Mouse (Mus musculus): ENCODE data around the gene Ptprd. TPM values are rescaled to one million over a fixed set of nuclear protein-coding genes. Genes with fewer than 3 reads are reported as not detected.

Ptprd gene
- polyA plus RNA-seq, 1 experiment: 108 TPM

DNA sequence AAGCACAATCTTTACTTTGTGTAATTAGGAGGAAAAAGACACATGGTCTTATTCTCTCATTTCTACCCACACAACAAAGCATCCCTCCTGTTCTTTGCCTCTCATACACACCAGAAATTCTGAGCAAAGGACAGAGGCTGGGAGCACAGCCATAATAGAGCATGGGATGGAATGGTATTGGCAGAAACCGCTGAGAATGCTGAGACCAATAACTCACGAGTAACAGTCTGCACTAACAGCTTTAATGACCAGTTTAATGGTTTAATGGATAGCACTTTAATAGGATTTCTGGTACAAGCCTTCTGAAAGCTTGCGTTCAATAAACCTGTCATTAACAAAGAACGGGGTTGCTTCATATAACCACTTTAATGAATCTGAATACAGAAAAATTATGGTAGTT, 2190.1 kb downstream of the Ptprd start:
- no peak overlapping the region for H3K27ac ChIP-seq (ENCODE audit: insufficient read depth, low read length)
- H3K27me3 ChIP-seq (ENCODE audit: control insufficient read depth, insufficient read depth, low read length): no peaks in the 10 kb centered on the region
- 76% methylated on average over 4 of the region's 4 CpGs for WGBS
- DNase-seq: no peak
- no peak overlapping the region for H3K4me3 ChIP-seq (replicated peaks; ENCODE audit: insufficient read depth, low read depth, low read length)
- H3K4me1 ChIP-seq (ENCODE audit: control insufficient read depth, insufficient read depth, low read length): no peaks in the 10 kb centered on the region; the same call in 1 of the 2 replicates
- TF ChIP-seq POLR2A (IDR thresholded peaks at IDR 0.05; ENCODE audit: borderline replicate concordance, insufficient read depth, low read length) (no peak), CTCF (IDR thresholded peaks at IDR 0.05; ENCODE audit: borderline replicate concordance, insufficient read depth, low read depth, low read length) (no peak)

DNA sequence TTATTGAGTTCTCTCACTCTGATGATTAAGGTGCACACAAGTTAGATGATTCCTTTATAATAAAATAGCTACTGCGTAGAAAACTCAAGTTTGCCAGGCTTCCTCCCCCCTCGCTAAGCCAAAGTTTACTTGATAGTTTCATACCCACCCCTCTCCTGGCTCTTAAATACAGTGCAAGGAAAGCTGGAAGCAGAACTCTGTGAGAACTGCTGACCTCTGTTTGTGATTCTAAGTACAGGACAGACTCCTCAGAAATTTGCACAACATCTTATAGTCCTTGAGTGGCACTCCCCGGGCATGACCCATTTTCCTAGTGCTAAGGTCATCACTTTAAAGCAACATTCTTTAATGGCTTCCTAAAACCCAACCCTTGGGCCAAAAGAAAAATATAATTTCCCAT, 2196.7 kb downstream of the Ptprd start:
- H3K27ac ChIP-seq (ENCODE audit: insufficient read depth, low read length): no peak overlapping the region
- no peaks in the 10 kb centered on the region for H3K27me3 ChIP-seq (ENCODE audit: control insufficient read depth, insufficient read depth, low read length)
- no peaks in the 10 kb centered on the region for H3K4me1 ChIP-seq (ENCODE audit: control insufficient read depth, insufficient read depth, low read length)
- DNase-seq: no peak
- TF ChIP-seq CTCF (IDR thresholded peaks at IDR 0.05; ENCODE audit: borderline replicate concordance, insufficient read depth, low read depth, low read length): no peak
- TF ChIP-seq POLR2A (IDR thresholded peaks at IDR 0.05; ENCODE audit: borderline replicate concordance, insufficient read depth, low read length): no peak
- WGBS: 92% methylated on average over 3 of the region's 3 CpGs
- no peak overlapping the region for H3K4me3 ChIP-seq (replicated peaks; ENCODE audit: insufficient read depth, low read depth, low read length)

GRCm38 (mm10) chr4:76014151-76014840, 2197.5 kb downstream of the Ptprd start:
- 60% methylated on average over 3 of the region's 3 CpGs for WGBS

GRCm38 (mm10) chr4:76008580-76008979, 2203.2 kb downstream of the Ptprd start:
- Histone ChIP-seq H3K27me3 (ENCODE audit: control insufficient read depth, insufficient read depth, low read length) (no peaks in the 10 kb centered on the region), H3K4me1 (ENCODE audit: control insufficient read depth, insufficient read depth, low read length) (no peaks in the 10 kb centered on the region), H3K4me3 (replicated peaks; ENCODE audit: insufficient read depth, low read depth, low read length) (no peak overlapping the region), H3K27ac (ENCODE audit: insufficient read depth, low read length) (no peak overlapping the region)
- no peak for DNase-seq
- WGBS: 97% methylated on average over 4 of the region's 4 CpGs
- TF ChIP-seq CTCF (IDR thresholded peaks at IDR 0.05; ENCODE audit: borderline replicate concordance, insufficient read depth, low read depth, low read length) (no peak), POLR2A (IDR thresholded peaks at IDR 0.05; ENCODE audit: borderline replicate concordance, insufficient read depth, low read length) (no peak)

More at GRCm38 (mm10) chr4:76014151-76014840, 2197.5 kb downstream of the Ptprd start:
- Histone ChIP-seq H3K27ac (ENCODE audit: insufficient read depth, low read length) (no peak overlapping the region), H3K4me1 (ENCODE audit: control insufficient read depth, insufficient read depth, low read length) (no peaks in the 10 kb centered on the region), H3K27me3 (ENCODE audit: control insufficient read depth, insufficient read depth, low read length) (no peaks in the 10 kb centered on the region), H3K4me3 (replicated peaks; ENCODE audit: insufficient read depth, low read depth, low read length) (no peak overlapping the region)
- TF ChIP-seq CTCF (IDR thresholded peaks at IDR 0.05; ENCODE audit: borderline replicate concordance, insufficient read depth, low read depth, low read length): no peak
- TF ChIP-seq POLR2A (IDR thresholded peaks at IDR 0.05; ENCODE audit: borderline replicate concordance, insufficient read depth, low read length): no peak
- DNase-seq: no peak

DNA sequence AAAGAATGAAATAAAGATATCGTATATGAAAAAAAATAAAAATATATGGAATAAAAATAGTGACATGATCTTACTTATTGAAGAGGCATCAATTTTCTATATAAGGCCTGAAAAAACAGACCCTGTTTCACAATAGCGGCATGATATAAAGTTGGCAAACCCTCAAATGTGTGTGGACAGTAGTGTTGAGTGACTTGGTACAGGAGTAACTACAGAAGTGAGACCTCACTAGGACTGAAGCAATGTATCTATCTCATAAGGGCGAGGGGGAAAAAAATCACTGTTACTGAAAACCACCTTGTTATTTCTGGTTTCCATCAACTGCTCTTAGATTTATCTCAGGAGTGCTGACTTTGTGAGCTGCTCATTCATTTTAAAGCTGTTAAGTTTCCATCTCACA, 2204.5 kb downstream of the Ptprd start:
- TF ChIP-seq POLR2A (IDR thresholded peaks at IDR 0.05; ENCODE audit: borderline replicate concordance, insufficient read depth, low read length): no peak
- no peak for TF ChIP-seq CTCF (IDR thresholded peaks at IDR 0.05; ENCODE audit: borderline replicate concordance, insufficient read depth, low read depth, low read length)
- no peak for DNase-seq
- Histone ChIP-seq H3K4me1 (ENCODE audit: control insufficient read depth, insufficient read depth, low read length) (no peaks in the 10 kb centered on the region), H3K27me3 (ENCODE audit: control insufficient read depth, insufficient read depth, low read length) (no peaks in the 10 kb centered on the region), H3K4me3 (replicated peaks; ENCODE audit: insufficient read depth, low read depth, low read length) (no peak overlapping the region), H3K27ac (ENCODE audit: insufficient read depth, low read length) (no peak overlapping the region)
- WGBS: 91% methylated on average over 3 of the region's 3 CpGs

GRCm38 (mm10) chr4:76006717-76007116, 2205.0 kb downstream of the Ptprd start:
- Histone ChIP-seq H3K4me3 (replicated peaks; ENCODE audit: insufficient read depth, low read depth, low read length) (no peak overlapping the region), H3K27ac (ENCODE audit: insufficient read depth, low read length) (no peak overlapping the region), H3K27me3 (ENCODE audit: control insufficient read depth, insufficient read depth, low read length) (no peaks in the 10 kb centered on the region), H3K4me1 (ENCODE audit: control insufficient read depth, insufficient read depth, low read length) (no peaks in the 10 kb centered on the region)
- WGBS: 18% methylated on average over 3 of the region's 3 CpGs
- TF ChIP-seq CTCF (IDR thresholded peaks at IDR 0.05; ENCODE audit: borderline replicate concordance, insufficient read depth, low read depth, low read length): no peak
- no peak for TF ChIP-seq POLR2A (IDR thresholded peaks at IDR 0.05; ENCODE audit: borderline replicate concordance, insufficient read depth, low read length)
- DNase-seq: no peak

DNA sequence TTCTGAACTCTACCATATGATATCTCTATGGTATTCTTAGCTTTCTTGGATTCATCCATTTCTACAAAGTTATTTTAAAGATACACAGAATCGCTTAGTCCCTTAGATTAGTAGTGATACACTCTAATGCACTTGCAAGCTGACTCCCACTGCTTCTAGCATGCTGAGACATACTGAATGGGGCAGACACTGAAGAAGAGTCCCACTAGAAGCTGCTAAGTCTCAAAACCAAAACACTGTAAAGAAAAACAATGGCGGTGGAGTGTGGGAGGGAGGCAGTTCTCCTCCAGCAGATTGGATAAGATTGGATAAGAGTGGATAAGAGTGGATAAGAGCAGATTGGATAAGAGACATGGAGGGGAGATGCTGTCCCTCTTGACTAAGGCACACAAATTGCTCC, 2207.6 kb downstream of the Ptprd start:
- no peak for TF ChIP-seq POLR2A (IDR thresholded peaks at IDR 0.05; ENCODE audit: borderline replicate concordance, insufficient read depth, low read length)
- no peak for DNase-seq
- H3K27me3 ChIP-seq (ENCODE audit: control insufficient read depth, insufficient read depth, low read length): no peaks in the 10 kb centered on the region
- no peak overlapping the region for H3K4me3 ChIP-seq (replicated peaks; ENCODE audit: insufficient read depth, low read depth, low read length)
- WGBS: 93% methylated on average over 2 of the region's 2 CpGs
- H3K27ac ChIP-seq (ENCODE audit: insufficient read depth, low read length): no peak overlapping the region
- H3K4me1 ChIP-seq (ENCODE audit: control insufficient read depth, insufficient read depth, low read length): peaks cover 3% of the 10 kb centered on the region; the same call in 1 of the 2 replicates

GRCm38 (mm10) chr4:76000258-76000657, 2211.5 kb downstream of the Ptprd start:
- Histone ChIP-seq H3K27ac (ENCODE audit: insufficient read depth, low read length) (no peak overlapping the region), H3K4me1 (ENCODE audit: control insufficient read depth, insufficient read depth, low read length) (peaks cover 3% of the 10 kb centered on the region; the same call in 1 of the 2 replicates), H3K4me3 (replicated peaks; ENCODE audit: insufficient read depth, low read depth, low read length) (no peak overlapping the region), H3K27me3 (ENCODE audit: control insufficient read depth, insufficient read depth, low read length) (no peaks in the 10 kb centered on the region)
- WGBS: 45% methylated on average over 2 of the region's 2 CpGs
- DNase-seq: no peak
- no peak for TF ChIP-seq CTCF (IDR thresholded peaks at IDR 0.05; ENCODE audit: borderline replicate concordance, insufficient read depth, low read depth, low read length)
